Mouse (Mus musculus) thymus, adult 2 months (tissue): ENCODE data around the gene Zcwpw1. TPM values are rescaled to one million over a fixed set of nuclear protein-coding genes. Genes with fewer than 3 reads are reported as not detected.
A peak's percentile ranks its signal among the peaks of the same experiment; 100 is the strongest.

ENCODE experiments used
- DNase-seq: peaks from one replicate; pipeline ENCODE4 v3.0.0; 2021
- H3K27ac ChIP-seq: fragments of 200-500 bp; 2 replicates; pipeline ENCODE4 v1.5.1; 2012; ENCODE audit warnings: low read length, control low read depth; ENCODE audit not compliant: control insufficient read depth, insufficient read depth
- H3K27me3 ChIP-seq: fragments of 200-500 bp; 2 replicates; pipeline ENCODE4 v1.6.1; 2012; ENCODE audit warnings: mild to moderate bottlenecking, low read length, moderate library complexity, mixed read lengths; ENCODE audit not compliant: control insufficient read depth, insufficient read depth
- H3K36me3 ChIP-seq: fragments of 200-500 bp; 2 replicates; pipeline ENCODE4 v1.6.1; 2012; ENCODE audit warnings: mild to moderate bottlenecking, low read length, moderate library complexity; ENCODE audit not compliant: control insufficient read depth, insufficient read depth
- H3K4me1 ChIP-seq: fragments of 200-500 bp; replicated peaks from 2 replicates; pipeline ENCODE4 v1.6.1; 2012; ENCODE audit warnings: low read length; ENCODE audit not compliant: control insufficient read depth, insufficient read depth
- H3K4me3 ChIP-seq: fragments of 200-500 bp; 2 replicates; pipeline ENCODE4 v1.5.1; 2012; ENCODE audit warnings: mild to moderate bottlenecking, low read length, control low read depth, moderate library complexity; ENCODE audit not compliant: control insufficient read depth, insufficient read depth
- CTCF ChIP-seq: fragments of 200-500 bp; IDR thresholded peaks from 2 replicates; pipeline ENCODE4 v1.5.1; 2012; ENCODE audit warnings: mild to moderate bottlenecking, control low read depth, low read length, moderate library complexity, borderline replicate concordance; ENCODE audit not compliant: control insufficient read depth, poor library complexity, insufficient read depth; ENCODE audit errors: extremely low read depth
- POLR2A ChIP-seq: fragments of 200-500 bp; IDR thresholded peaks from 2 replicates; pipeline ENCODE4 v1.6.1; 2012; ENCODE audit warnings: mild to moderate bottlenecking, low read length, control low read depth, moderate library complexity; ENCODE audit not compliant: control insufficient read depth, poor library complexity, insufficient read depth; ENCODE audit errors: extremely low read depth
- WGBS: fragments of 180-500 bp; shearing (Covaris S2); methylation state at CpG from one replicate; pipeline ENCODE4 v1.1.7; 2018; 5-methylcytosine and 5-hydroxymethylcytosine counted together
- polyA plus RNA-seq: library from polyadenylated mRNA; depleted of rRNA; stranded (reverse); fragments of >200 nt; gene quantifications from 2 replicates; pipeline ENCODE4 v1.2.3, GENCODE M21; 2012; rRNA removed

Zcwpw1 gene
- polyA plus RNA-seq: 4.6 TPM in 2 replicates

DNA sequence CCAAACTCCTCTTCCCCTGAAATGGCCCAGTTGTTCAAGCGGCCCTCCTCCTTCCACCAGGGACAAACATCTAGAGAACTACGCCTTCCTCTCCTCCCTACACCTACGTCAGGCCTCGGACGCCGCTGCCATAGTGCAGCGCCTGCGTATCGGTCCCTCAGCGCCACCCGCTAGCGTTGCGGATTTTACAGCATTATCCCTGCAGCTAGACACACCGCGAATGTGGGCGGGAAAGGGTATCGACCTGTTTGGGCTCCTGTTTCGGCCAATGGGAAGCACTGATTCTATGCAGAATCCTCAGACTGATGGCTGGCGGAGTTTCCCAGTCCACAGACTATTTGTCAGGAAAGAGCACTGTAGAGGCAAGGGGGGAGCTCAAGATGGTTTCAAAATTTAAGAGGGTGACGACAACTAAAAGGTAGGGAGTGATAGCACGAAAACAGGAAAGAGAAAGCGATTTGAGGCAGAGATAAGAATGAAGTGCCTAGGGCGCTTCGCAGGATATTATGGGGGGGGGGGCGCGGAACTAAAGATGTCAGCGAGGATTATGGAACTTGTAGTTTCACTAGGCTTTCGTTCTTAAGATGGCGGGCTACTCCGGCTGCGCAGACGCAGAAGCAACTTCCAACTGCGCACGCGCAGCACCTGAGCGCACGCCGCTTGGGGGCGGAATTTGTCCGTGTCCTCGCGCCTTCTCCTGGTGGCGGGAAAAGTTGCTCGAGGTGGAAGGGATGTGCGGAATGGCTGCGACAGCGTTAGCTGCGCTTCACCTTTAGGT lies at the start of gene Zcwpw1, which contains the start of gene Mepce:
Gene Zcwpw1, plus strand, starts transcription at position 648 of the 778 bp plus-strand sequence.
Gene Mepce, minus strand, starts transcription at position 505 of the 778 bp plus-strand sequence.
- Histone ChIP-seq H3K4me3 (peak within 1 kb of the TSS; percentile 70), H3K36me3 (peaks cover 8% of the 10 kb centered on the region), H3K27ac (peak within 1 kb of the TSS; percentile 95), H3K27me3 (no peaks in the 10 kb centered on the region), H3K4me1 (peaks cover 25% of the 10 kb centered on the region)
- 0 out of 2 replicates have a peak, but pooled peaks have one; percentile 33 for TF ChIP-seq POLR2A
- peak; percentile 85 for TF ChIP-seq CTCF
- DNase-seq: peak; percentile 95
- whole genome bisulfite sequencing: under 1% methylated on average over 48 of the region's 48 CpGs

DNA sequence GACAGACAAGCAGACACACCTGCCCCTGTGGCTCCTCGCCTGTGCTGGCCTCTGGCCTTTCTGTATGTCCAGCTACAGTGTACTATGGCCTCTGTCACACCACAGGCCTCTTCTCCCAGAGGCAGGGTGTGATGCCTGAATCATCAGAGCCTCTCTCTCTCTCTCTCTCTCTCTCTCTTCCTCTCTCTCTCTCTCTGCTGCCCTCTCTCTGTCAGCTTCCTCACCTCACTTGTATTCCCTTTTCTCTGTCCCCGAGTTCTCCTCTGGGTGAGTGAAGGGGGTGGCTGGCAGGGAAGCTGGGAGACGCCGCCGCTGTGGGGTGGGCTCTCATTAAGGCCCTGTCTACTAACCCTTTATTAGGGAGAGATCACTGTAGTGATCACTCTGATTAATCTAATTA lies 49.1 kb upstream of the Zcwpw1 start:
- peaks cover 16% of the 10 kb centered on the region for H3K36me3 ChIP-seq
- H3K27ac ChIP-seq: peak overlapping the region; percentile 40; the same call in 1 of the 2 replicates
- peak overlapping the region; percentile 45; the same call in 1 of the 2 replicates for H3K4me3 ChIP-seq
- WGBS: 68% methylated on average over 5 of the region's 5 CpGs
- DNase-seq: peak; percentile 53
- TF ChIP-seq CTCF (no peak), POLR2A (no peak)
- no peaks in the 10 kb centered on the region for H3K27me3 ChIP-seq
- H3K4me1 ChIP-seq: peaks cover 49% of the 10 kb centered on the region

DNA sequence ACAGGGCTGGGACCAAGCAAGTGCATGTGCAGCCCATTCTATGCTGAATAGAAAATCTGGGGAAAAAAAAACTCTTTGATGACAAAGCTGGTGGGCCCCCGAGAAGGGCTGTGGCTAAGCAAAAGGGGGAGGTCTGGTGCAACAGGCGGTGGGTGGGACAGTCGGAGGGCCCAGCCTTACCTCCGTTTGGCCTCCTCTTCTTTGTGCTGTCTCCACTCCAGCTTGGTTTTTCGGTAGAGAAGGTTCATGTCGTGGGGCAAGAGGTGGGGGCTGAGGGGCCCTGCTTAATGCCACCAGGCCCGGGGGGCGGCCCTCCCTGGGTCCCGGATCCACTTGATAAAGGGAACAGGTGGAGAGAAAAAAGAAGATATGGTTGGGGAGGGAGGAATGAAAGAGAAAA lies 48.1 kb upstream of the Zcwpw1 start:
- 35% methylated on average over 9 of the region's 9 CpGs for WGBS
- TF ChIP-seq CTCF (0 out of 2 replicates have a peak, but pooled peaks have one; percentile 27), POLR2A (no peak)
- Histone ChIP-seq H3K4me1 (peaks cover 42% of the 10 kb centered on the region), H3K27me3 (no peaks in the 10 kb centered on the region), H3K27ac (peak overlapping the region; percentile 40), H3K36me3 (peaks cover 12% of the 10 kb centered on the region; the same call in 1 of the 2 replicates), H3K4me3 (peak overlapping the region; percentile 45)
- no peak for DNase-seq

DNA sequence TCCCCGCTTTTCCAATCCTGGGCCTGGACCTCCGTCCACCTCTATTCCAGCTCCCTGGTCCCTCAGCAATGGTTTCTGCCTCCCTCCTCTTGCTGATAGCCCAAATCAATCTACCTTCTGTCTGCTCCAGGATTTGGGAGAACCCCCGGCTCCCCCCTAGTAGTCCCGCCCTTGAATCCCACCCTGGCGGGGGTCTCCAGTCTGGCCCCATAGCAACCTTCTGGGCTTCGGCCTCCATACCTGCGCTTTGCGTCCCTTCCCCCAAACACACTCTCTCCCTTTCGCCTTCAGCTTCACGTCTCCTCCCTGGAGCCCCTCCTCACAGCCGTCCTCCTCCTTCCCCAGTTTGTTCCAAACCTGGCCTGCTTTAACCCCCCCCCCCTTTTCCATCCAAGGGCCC lies 47.1 kb upstream of the Zcwpw1 start:
- peak overlapping the region; percentile 83 for H3K4me3 ChIP-seq
- TF ChIP-seq POLR2A: no peak
- no peaks in the 10 kb centered on the region for H3K27me3 ChIP-seq
- H3K4me1 ChIP-seq: peaks cover 39% of the 10 kb centered on the region
- 73% methylated on average over 11 of the region's 11 CpGs for WGBS
- peaks cover 6% of the 10 kb centered on the region; the same call in 1 of the 2 replicates for H3K36me3 ChIP-seq
- H3K27ac ChIP-seq: peak overlapping the region; percentile 22; the same call in 1 of the 2 replicates
- no peak for DNase-seq

DNA sequence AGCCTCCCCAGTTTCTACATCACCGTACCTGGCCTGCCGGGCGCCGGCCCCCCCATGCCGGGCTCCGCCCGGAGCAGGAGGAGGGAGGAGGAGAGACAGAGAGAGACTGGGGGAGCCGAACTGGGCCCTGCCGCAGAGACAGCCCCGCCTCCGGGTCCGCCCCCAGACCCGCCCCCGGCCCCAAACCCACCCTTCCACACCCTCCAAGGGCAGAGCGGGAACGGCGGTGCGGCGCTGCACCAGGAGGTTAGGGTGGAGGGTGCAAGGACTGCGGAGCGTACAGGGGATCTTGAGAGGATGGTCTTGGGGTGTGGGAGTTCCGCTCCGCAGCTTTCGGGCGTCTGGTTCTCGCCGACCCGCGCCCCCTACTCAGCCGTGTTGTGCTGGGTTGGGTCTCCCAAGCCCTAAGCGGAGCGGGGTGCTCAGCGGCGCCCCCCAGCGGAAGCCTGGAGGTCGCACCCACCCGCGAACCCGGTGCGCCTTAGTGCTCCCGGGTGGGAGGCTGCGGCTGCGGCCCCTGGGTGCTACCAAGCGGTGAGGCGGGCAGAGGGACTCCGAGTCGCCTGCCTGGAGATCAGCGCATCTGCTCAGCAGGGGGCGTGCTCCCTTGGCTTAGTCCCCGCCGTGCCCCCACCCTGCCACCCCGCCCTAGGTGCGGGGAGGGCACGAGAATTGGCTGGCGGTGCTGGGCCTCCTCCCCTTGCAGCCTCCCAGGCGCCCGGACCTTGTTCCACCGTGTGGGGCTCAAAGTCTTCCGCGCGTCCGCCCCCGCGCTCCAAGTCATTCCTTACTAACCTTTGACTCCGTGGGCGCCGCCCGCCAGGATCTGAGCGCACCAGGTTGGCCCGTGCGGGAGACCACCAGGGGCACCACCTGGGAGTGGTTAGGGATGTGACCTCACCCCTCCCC lies 46.3 kb upstream of the Zcwpw1 start, which contains the start of gene Nyap1:
Gene Nyap1, minus strand, starts transcription at position 585 of the 909 bp plus-strand sequence.
- peak; percentile 94 for DNase-seq
- Histone ChIP-seq H3K4me1 (peaks cover 40% of the 10 kb centered on the region), H3K4me3 (peak within 1 kb of the TSS; percentile 83), H3K36me3 (no peaks in the 10 kb centered on the region), H3K27me3 (no peaks in the 10 kb centered on the region), H3K27ac (peak within 1 kb of the TSS; percentile 62)
- under 1% methylated on average over 71 of the region's 71 CpGs for WGBS
- TF ChIP-seq CTCF (peak; percentile 99), POLR2A (peak; percentile 92)

DNA sequence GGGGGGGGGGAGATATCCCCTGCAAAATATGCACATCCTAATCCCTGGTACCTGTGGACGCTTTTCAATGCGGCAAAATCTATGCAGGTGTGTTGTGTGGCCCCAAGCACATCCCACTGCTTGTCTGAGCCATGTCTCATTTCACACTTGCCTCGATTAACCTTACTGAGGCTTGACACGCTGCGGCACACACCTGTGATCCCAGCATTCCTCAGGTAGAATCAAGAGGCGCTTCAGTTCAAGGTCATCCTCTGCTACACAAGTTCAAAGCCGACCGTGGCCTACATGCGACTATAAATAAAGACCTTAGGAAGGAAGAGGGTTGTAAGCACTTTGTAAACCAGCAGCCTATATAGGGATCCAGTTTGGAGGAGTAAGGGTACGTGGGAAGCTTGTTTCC lies 45.5 kb upstream of the Zcwpw1 start:
- no peak for DNase-seq
- Histone ChIP-seq H3K4me3 (no peak overlapping the region), H3K27ac (no peak overlapping the region; the same call in 1 of the 2 replicates), H3K27me3 (no peaks in the 10 kb centered on the region), H3K4me1 (peaks cover 40% of the 10 kb centered on the region), H3K36me3 (no peaks in the 10 kb centered on the region)
- TF ChIP-seq CTCF: no peak
- no peak for TF ChIP-seq POLR2A
- 69% methylated on average over 10 of the region's 10 CpGs for WGBS
